Mouse (Mus musculus): ENCODE data around the gene Nkain2.

- no peak for TF ChIP-seq CTCF (IDR thresholded peaks at IDR 0.05; ENCODE audit: low read depth)
- no peak for TF ChIP-seq EP300 (optimal IDR thresholded peaks at IDR 0.05)
Observed at GRCm38 (mm10) chr10:32001216-32001753, 889.0 kb downstream of the Nkain2 start.
